Mouse (Mus musculus): ENCODE measurements at regions not wholly inside any gene's neighbourhood (a gene's known extent, or its start where the extent isn't known, plus 50 kb on each side); places are given as distances from the start of the nearest gene placed in this dataset.

DNA sequence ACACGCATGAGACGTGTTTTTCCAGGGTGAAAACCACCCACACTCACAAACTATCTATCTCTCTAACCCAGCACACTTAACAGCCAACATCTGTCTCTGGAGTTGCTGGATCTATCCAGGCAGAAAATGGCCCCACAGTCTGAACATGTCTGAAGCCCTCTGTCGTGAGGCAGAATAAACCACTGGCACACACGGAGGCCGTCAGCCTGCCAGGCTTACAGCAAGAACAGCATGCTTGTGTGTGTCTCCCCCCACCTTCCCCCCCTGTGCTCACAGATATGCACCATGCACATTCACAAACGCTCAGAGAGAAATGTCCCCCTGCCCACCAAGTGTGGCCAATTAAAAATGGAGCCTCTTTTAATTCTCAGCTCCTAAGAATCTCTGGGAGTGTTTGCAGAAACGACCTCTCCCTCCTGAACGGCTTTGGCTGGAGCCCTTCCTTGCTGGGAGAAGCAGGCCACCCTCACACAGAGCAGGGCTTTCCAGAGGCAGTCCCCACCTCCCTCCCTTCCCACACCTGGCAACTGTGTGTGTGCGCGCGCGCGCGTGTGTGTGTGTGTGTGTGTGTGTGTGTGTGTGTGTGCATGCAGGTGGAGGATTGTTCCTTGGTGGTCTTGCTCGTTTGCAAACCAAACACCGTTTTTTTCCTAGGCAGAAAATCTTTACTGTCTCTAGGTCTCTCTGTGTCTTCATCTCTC lies 88.7 kb downstream of the Edn3 start:
- TF ChIP-seq CTCF (IDR thresholded peaks at IDR 0.05; ENCODE audit: borderline replicate concordance, extremely low read depth, insufficient read depth, insufficient read length) (no peak), POLR2A (IDR thresholded peaks at IDR 0.05; ENCODE audit: borderline replicate concordance, extremely low read depth, insufficient read depth, insufficient read length, poor library complexity, severe bottlenecking) (no peak)
- DNase-seq (ENCODE audit: low read depth): peak; percentile 68

DNA sequence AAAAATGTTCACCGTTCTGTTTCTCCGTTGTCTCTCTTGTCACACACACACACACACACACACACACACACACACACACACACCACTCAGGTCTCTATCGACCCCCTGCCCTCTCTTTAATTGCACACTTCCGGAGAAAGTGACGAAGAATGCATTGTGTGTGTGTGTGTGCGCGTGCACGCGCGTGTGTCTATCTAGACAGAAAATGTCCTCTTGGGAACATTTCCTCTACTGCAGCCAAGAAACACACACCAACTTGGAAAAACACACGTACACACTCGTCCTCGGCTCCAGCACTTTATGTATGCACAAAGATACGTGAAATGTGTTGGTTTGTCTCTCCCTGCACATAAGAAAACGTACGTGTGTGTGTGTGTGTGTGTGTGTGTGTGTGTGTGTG lies 90.4 kb downstream of the Edn3 start:
- DNase-seq (ENCODE audit: low read depth): no peak

DNA sequence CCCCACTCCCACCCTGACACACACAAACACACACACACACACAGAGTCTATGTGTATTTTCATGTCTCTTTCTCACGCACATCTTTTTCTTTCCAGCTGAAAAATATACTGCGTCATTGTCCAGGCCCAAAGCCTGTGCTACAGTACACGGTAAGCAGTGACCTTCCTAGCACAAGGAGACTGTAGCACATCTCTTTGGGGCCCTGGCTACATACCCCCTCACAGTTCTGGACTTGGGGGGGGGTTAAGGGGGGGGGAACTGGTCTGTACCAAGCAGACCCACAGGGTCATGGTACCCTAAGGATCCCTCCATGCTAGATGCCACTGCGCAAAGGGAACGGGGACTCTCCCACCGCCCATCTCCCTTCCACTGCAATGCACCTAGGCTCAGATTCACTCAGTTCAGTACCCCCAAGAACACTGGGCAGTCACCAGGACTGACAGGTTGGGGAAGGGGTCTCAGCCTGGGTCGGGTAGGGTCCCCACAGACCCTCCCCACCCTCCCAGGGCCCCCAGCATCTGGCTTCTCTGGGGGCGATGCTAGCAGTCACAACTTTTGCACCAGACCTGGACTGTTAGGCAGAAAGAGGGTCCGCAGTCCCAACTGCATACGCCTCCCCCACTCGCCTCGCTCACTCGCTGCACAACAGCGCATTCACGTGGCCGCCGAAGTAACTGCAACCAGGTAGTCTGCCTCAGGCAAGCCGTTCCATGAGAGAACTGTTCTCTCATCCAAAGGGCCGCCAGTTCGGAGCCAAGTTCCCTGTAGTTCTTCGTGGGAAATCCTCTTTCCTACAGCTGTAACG lies 91.3 kb downstream of the Edn3 start:
- peak; percentile 84 for DNase-seq (ENCODE audit: low read depth)
- TF ChIP-seq POLR2A (IDR thresholded peaks at IDR 0.05; ENCODE audit: borderline replicate concordance, extremely low read depth, insufficient read depth, insufficient read length, poor library complexity, severe bottlenecking): no peak
- peak; percentile 97 for TF ChIP-seq CTCF (IDR thresholded peaks at IDR 0.05; ENCODE audit: borderline replicate concordance, extremely low read depth, insufficient read depth, insufficient read length)

More for the DNA sequence above, 90.4 kb downstream of the Edn3 start:
- TF ChIP-seq POLR2A (IDR thresholded peaks at IDR 0.05; ENCODE audit: borderline replicate concordance, extremely low read depth, insufficient read depth, insufficient read length, poor library complexity, severe bottlenecking) (no peak), CTCF (IDR thresholded peaks at IDR 0.05; ENCODE audit: borderline replicate concordance, extremely low read depth, insufficient read depth, insufficient read length) (no peak)

DNA sequence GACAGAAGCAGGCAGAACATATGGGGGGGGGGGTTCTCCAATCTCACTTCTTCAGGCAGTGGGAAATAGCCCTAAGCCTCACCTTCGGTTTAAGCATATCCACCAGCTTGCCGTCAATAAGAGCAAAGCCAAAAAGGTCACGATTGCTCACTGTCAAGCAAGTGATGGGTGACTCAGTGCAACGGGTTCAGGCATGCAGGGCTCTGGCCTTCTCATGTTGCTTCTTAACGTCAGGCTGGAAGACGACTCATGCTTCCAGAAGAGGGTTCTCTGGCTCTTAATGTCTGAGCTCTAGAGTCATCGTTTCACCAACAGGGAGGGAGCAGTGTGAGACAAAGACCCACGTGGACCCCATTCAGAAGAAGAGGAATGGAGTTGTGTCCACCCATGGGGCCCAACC lies 93.4 kb downstream of the Edn3 start:
- no peak for TF ChIP-seq POLR2A (IDR thresholded peaks at IDR 0.05; ENCODE audit: borderline replicate concordance, extremely low read depth, insufficient read depth, insufficient read length, poor library complexity, severe bottlenecking)
- no peak for TF ChIP-seq CTCF (IDR thresholded peaks at IDR 0.05; ENCODE audit: borderline replicate concordance, extremely low read depth, insufficient read depth, insufficient read length)
- DNase-seq (ENCODE audit: low read depth): no peak

DNA sequence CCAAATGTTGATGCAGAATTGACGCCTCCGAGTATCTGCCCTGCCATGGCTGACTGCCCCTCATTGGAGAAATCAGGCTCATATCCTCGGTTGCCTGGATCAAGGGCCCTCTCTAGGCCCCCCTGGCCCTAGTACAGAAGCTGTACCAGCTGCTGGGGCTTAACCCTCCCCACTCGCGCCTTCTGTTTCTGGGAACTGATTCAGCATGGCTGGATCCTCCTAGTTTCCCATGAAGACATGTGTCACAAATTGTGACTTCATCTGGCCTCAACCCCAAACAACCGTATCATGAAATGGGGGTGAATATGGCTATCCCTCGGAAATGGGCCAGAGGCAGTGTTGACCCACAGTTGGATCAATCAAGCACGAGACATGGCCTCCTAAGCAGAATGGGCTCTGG lies 95.1 kb downstream of the Edn3 start:
- no peak for DNase-seq (ENCODE audit: low read depth)
- TF ChIP-seq POLR2A (IDR thresholded peaks at IDR 0.05; ENCODE audit: borderline replicate concordance, extremely low read depth, insufficient read depth, insufficient read length, poor library complexity, severe bottlenecking): no peak
- TF ChIP-seq CTCF (IDR thresholded peaks at IDR 0.05; ENCODE audit: borderline replicate concordance, extremely low read depth, insufficient read depth, insufficient read length): no peak

DNA sequence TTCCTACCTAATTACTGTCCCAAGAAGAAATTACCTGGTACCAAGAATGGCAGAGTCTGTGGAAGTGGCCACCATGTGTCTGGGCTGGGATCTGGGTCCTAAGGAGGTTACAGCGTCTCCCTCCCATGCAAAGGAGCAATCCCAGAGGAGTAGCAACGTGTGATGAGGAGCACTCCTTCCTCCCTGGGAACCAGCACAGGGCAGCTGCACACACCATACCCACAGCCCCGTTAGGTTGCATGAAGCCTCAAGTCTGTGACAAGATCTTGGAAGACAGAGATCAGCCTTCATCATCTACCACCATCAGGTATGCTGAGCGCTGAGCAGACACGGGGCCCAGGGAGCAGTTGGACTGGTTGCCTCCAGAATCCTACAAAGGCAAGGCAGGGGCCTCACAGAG lies 95.7 kb downstream of the Edn3 start:
- TF ChIP-seq POLR2A (IDR thresholded peaks at IDR 0.05; ENCODE audit: borderline replicate concordance, extremely low read depth, insufficient read depth, insufficient read length, poor library complexity, severe bottlenecking) (no peak), CTCF (IDR thresholded peaks at IDR 0.05; ENCODE audit: borderline replicate concordance, extremely low read depth, insufficient read depth, insufficient read length) (no peak)

DNA sequence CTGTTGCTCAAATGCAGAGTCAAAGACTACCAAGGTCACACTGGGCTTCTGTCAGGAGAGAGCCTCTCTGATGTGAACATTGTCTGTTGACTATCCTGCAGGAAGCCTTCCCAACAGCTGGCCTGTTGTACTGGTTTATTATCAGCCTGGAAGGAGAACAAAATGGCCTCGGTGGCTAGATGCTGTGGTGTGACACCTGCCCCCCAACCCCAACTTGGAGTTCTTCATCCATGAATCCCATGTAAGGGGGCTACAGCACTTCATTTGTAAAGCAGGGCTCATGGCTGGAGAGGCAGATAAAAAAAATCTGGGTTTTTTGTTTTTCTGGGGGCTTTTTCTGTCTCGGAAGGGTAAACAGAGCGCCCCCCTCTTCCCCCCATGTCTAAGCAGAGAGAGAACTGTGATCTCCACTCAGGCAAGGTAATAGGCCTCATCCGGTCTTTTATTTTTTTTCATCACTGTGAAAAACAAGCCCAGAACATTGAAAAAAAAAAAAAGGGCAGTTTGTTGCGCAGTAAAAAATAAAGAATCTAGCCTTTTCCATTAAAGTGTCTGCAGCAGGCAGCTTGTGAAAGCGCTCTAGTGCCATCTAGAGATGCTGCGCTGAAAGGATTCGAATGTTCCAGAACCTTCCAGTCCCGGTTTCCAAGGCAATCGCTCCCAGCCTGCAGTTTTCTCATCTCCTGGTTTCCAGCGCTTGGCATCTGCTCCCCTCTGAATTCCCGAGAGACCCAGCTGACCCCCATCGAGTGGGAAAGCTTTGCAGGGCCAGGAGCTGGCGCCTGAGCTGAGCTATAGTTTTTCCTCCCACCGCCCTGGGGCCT lies 97.8 kb downstream of the Edn3 start:
- TF ChIP-seq POLR2A (IDR thresholded peaks at IDR 0.05; ENCODE audit: borderline replicate concordance, extremely low read depth, insufficient read depth, insufficient read length, poor library complexity, severe bottlenecking) (no peak), CTCF (IDR thresholded peaks at IDR 0.05; ENCODE audit: borderline replicate concordance, extremely low read depth, insufficient read depth, insufficient read length) (peak; percentile 78)
- DNase-seq (ENCODE audit: low read depth): peak; percentile 95

More for the DNA sequence above, 95.7 kb downstream of the Edn3 start:
- no peak for DNase-seq (ENCODE audit: low read depth)

DNA sequence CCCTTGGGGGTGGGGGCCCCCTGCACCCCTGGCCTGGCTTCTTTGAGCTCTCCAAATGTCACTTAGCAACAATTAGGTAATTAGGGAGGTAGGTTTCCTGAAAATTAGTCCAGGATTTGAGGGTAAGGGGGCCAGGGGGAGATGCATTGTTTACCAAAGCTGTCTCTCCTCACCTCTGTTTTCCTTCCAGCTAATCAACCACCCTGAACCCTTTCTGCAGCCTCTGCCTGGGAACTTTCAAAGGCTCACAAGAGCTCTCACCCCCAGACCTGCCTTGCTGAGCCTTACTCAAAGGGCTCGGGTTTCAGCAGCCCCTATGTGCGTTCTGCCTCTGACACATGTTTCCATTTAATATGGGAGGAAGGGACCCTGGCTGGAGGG lies 98.4 kb downstream of the Edn3 start:
- no peak for TF ChIP-seq POLR2A (IDR thresholded peaks at IDR 0.05; ENCODE audit: borderline replicate concordance, extremely low read depth, insufficient read depth, insufficient read length, poor library complexity, severe bottlenecking)
- no peak for TF ChIP-seq CTCF (IDR thresholded peaks at IDR 0.05; ENCODE audit: borderline replicate concordance, extremely low read depth, insufficient read depth, insufficient read length)
- no peak for DNase-seq (ENCODE audit: low read depth)

DNA sequence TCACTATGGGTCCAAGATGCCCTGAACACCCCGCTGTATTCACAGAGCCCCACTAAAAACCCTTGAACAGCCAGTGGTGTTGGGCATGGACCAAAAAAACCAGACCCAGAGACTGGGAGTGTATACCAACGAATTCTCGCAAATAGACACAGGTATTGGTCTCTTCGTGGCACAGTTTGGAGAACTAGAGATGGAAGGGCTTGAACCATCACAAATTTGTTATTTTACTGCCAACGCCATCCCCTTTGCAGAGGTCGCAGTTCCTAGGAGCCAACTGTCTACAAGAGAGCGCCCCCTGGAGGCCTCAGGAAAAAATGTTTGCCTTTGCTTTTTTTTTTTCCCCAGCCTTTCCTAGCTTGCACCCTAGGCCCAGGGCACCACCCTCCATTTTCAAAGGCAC lies 99.1 kb downstream of the Edn3 start:
- TF ChIP-seq CTCF (IDR thresholded peaks at IDR 0.05; ENCODE audit: borderline replicate concordance, extremely low read depth, insufficient read depth, insufficient read length): peak; percentile 72
- no peak for TF ChIP-seq POLR2A (IDR thresholded peaks at IDR 0.05; ENCODE audit: borderline replicate concordance, extremely low read depth, insufficient read depth, insufficient read length, poor library complexity, severe bottlenecking)

DNA sequence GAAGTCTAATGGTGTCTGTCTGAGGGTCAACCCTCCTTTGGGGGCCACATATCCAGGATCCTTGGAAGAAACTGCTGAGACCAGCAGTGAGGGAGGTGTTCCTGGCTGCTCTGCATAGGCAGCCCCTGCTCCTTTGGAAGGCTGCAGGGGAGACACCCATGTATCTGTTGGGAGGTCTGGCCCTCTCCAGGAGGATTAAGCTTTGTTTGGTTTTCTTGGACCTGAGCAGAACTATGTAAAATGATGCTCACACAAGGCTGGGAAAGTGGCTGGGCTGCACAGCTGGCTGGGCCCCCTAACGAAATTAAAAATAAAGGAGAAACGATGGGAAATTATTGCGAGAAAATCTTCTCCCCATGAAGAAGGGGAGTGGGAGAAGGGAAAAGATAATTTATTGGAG lies 104.2 kb downstream of the Edn3 start:
- TF ChIP-seq POLR2A (IDR thresholded peaks at IDR 0.05; ENCODE audit: borderline replicate concordance, extremely low read depth, insufficient read depth, insufficient read length, poor library complexity, severe bottlenecking) (no peak), CTCF (IDR thresholded peaks at IDR 0.05; ENCODE audit: borderline replicate concordance, extremely low read depth, insufficient read depth, insufficient read length) (no peak)
- no peak for DNase-seq (ENCODE audit: low read depth)

More for the DNA sequence above, 99.1 kb downstream of the Edn3 start:
- peak; percentile 59 for DNase-seq (ENCODE audit: low read depth)

DNA sequence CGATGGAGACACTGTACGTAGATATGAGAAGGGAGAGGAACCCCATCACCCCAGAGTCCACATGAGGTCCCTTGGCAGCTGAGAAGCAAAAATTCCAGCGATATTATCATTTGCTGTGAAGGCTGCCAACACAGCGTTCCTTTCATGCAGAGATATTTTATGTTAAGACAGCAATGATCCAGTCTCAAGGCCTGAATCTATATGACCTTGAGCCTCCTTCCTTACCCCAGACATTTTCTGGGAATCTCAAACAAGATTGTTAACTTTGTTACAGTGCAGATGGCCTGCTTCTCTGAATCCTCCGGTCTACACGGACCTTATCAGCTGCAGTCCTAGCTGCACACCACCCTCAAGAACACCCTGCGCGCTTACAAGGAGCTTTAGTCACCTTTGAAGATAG lies 106.1 kb downstream of the Edn3 start:
- TF ChIP-seq CTCF (IDR thresholded peaks at IDR 0.05; ENCODE audit: borderline replicate concordance, extremely low read depth, insufficient read depth, insufficient read length) (no peak), POLR2A (IDR thresholded peaks at IDR 0.05; ENCODE audit: borderline replicate concordance, extremely low read depth, insufficient read depth, insufficient read length, poor library complexity, severe bottlenecking) (no peak)
- no peak for DNase-seq (ENCODE audit: low read depth)
